Mouse (Mus musculus) G1E (cell line): ENCODE measurements around the gene Cep57l1.

Experiments used
- CTCF ChIP-seq: IDR thresholded peaks from 2 replicates; pipeline ENCODE4 v1.5.1; 2012; ENCODE audit warnings: low read depth, low read length, inconsistent platforms, mixed read lengths
- GATA1 ChIP-seq: IDR thresholded peaks from 2 replicates; pipeline ENCODE4 v1.6.1; 2012; ENCODE audit warnings: borderline replicate concordance, low read length, inconsistent platforms, mixed read lengths
- GATA2 ChIP-seq: IDR thresholded peaks from 2 replicates; pipeline ENCODE4 v1.6.1; 2012; ENCODE audit warnings: low read depth, low read length, inconsistent platforms, borderline replicate concordance

GRCm38 (mm10) chr10:41677396-41677795 lies 132.3 kb downstream of the Cep57l1 start:
- TF ChIP-seq CTCF: no peak
- TF ChIP-seq GATA2: no peak
- TF ChIP-seq GATA1: no peak
